Mouse (Mus musculus): ENCODE measurements around the gene Odaph. TPM values are rescaled to one million over a fixed set of nuclear protein-coding genes. Genes with fewer than 3 reads are reported as not detected.

Odaph gene
- polyA plus RNA-seq, 1 experiment from 2014 or later, result 0.29 TPM

DNA sequence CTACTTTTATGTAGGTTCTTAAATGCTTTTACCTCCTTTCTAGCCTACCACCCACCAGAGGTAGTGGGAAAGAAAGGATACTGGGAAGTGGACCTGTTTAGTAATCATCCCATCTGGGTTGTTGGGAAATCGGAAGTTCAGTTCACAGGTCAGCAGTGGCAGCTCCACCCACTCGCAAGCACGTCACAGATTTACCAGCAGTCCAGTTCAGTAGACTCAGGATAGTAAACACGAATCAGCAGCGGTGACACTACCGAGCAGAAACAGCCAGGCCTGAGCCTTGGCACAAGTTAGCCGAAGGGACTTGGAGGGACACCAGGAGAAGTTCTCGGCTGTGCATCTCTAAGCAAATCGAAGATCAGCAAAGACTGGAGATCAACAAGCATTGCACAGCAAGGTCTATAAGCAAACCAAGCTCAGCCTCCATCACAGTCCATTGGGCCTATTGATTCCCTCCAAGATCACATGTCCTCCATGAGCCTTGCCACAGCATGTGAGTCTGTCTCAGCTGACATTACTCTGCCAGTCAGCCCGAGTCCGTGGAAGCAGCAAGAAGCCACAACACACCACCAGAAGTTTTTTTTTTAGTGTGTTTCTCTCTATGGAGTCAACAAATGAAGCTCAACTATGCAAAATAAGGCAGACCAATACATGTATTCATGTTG is 6.0 kb upstream of the Odaph start:
- H3K4me1 ChIP-seq (ENCODE audit: control insufficient read depth, insufficient read depth, low read length), result no peaks in the 10 kb centered on the region
- no peak overlapping the region for H3K4me2 ChIP-seq (ENCODE audit: low read length)
- no peak for DNase-seq
- no peak overlapping the region for H3K27ac ChIP-seq (replicated peaks; ENCODE audit: low read depth, low read length)
- H3K9ac ChIP-seq (replicated peaks; ENCODE audit: low read length), result no peak overlapping the region
- no peak overlapping the region for H3K4me3 ChIP-seq (replicated peaks; ENCODE audit: low read depth, low read length)
- WGBS, result 94% methylated on average over 11 of the region's 11 CpGs
- H3K9me3 ChIP-seq (ENCODE audit: control insufficient read depth, low read length), result no peaks in the 10 kb centered on the region
- ATAC-seq (ENCODE audit: low FRiP score, low TSS enrichment), result no peak
- H3K27me3 ChIP-seq (ENCODE audit: control insufficient read depth, insufficient read depth, low read length), result no peaks in the 10 kb centered on the region
- no peaks in the 10 kb centered on the region for H3K36me3 ChIP-seq (ENCODE audit: control insufficient read depth, insufficient read depth, low read length)

DNA sequence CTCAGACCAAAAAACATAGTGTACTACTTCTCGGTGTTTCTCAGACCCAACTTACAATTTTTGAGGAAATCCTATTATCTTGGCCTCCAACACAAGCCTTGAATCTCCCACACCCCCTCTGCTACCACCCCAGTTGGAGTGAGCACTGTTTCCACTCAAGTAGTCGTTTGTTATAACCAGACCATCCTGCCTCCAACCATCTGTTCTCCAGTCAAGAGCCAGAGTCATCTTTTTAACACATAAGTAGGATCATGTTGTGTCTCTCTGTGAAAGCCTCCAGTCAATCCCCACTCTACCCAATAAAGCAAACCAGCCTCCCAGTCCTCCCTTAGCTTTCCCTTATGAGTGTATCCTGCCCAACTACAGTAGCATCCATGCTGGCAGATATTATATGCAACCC is 3.8 kb upstream of the Odaph start:
- ATAC-seq (ENCODE audit: low FRiP score, low TSS enrichment) (no peak), DNase-seq (no peak)
- Histone ChIP-seq H3K9me3 (ENCODE audit: control insufficient read depth, low read length) (no peaks in the 10 kb centered on the region), H3K27me3 (ENCODE audit: control insufficient read depth, insufficient read depth, low read length) (no peaks in the 10 kb centered on the region), H3K27ac (replicated peaks; ENCODE audit: low read depth, low read length) (no peak overlapping the region), H3K4me1 (ENCODE audit: control insufficient read depth, insufficient read depth, low read length) (no peaks in the 10 kb centered on the region), H3K9ac (replicated peaks; ENCODE audit: low read length) (no peak overlapping the region), H3K36me3 (ENCODE audit: control insufficient read depth, insufficient read depth, low read length) (no peaks in the 10 kb centered on the region), H3K4me2 (ENCODE audit: low read length) (no peak overlapping the region), H3K4me3 (replicated peaks; ENCODE audit: low read depth, low read length) (no peak overlapping the region)
- 86% methylated on average over 2 of the region's 2 CpGs for WGBS

DNA sequence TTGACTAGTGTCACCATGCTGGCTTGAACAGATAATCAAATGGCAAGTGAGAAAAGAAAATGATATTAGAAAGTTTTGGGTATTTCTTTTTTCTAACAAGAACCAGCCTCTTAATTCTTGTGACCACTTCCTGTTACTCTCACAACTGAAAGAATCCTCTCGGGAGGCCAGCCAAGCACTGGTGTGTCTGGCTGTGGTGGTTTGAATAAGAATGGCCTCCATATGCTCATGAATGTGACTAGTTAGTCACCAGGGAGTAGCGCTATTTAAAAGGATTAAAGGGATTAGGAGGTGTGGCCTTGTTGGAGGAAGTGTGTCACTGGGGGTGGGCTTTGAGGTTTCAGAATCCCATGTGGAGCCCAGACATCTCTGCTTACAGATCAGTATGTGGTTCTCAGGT is 1.6 kb upstream of the Odaph start:
- no peak overlapping the region for H3K4me2 ChIP-seq (ENCODE audit: low read length)
- DNase-seq (peak; percentile 41), ATAC-seq (ENCODE audit: low FRiP score, low TSS enrichment) (no peak)
- no peak overlapping the region for H3K27ac ChIP-seq (replicated peaks; ENCODE audit: low read depth, low read length)
- WGBS, result 22% methylated on average over 2 of the region's 2 CpGs
- H3K9ac ChIP-seq (replicated peaks; ENCODE audit: low read length), result no peak overlapping the region
- no peaks in the 10 kb centered on the region for H3K36me3 ChIP-seq (ENCODE audit: control insufficient read depth, insufficient read depth, low read length)
- H3K4me3 ChIP-seq (replicated peaks; ENCODE audit: low read depth, low read length), result no peak overlapping the region
- no peaks in the 10 kb centered on the region for H3K27me3 ChIP-seq (ENCODE audit: control insufficient read depth, insufficient read depth, low read length)
- no peaks in the 10 kb centered on the region for H3K9me3 ChIP-seq (ENCODE audit: control insufficient read depth, low read length)
- no peaks in the 10 kb centered on the region for H3K4me1 ChIP-seq (ENCODE audit: control insufficient read depth, insufficient read depth, low read length)

DNA sequence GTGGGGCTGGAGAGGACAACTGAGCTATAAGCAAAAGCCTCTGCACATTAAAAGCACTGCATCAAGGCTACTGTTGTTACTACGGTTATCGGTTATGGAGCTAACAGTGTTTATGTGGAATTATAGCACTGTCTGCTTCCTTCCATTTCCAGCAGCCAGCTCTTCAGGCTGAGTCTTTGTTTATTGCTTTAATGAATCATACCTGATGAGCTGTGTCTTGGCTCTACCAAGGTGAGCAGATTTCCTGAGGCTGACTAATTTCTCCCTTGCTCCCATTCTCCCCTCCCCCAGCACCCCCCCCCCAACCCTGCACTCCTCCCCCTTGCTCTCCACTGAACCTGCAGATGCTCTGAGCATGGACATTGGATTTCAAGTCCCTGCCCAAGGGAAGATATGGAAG is 524 bp downstream of the Odaph start:
- no peaks in the 10 kb centered on the region for H3K4me1 ChIP-seq (ENCODE audit: control insufficient read depth, insufficient read depth, low read length)
- H3K4me2 ChIP-seq (ENCODE audit: low read length), result no peak overlapping the region
- no peak overlapping the region for H3K9ac ChIP-seq (replicated peaks; ENCODE audit: low read length)
- 96% methylated on average over 2 of the region's 2 CpGs for WGBS
- ATAC-seq (ENCODE audit: low FRiP score, low TSS enrichment) (no peak), DNase-seq (no peak)
- no peak overlapping the region for H3K27ac ChIP-seq (replicated peaks; ENCODE audit: low read depth, low read length)
- no peaks in the 10 kb centered on the region for H3K36me3 ChIP-seq (ENCODE audit: control insufficient read depth, insufficient read depth, low read length)
- H3K27me3 ChIP-seq (ENCODE audit: control insufficient read depth, insufficient read depth, low read length), result no peaks in the 10 kb centered on the region
- no peak overlapping the region for H3K4me3 ChIP-seq (replicated peaks; ENCODE audit: low read depth, low read length)
- no peaks in the 10 kb centered on the region for H3K9me3 ChIP-seq (ENCODE audit: control insufficient read depth, low read length)

DNA sequence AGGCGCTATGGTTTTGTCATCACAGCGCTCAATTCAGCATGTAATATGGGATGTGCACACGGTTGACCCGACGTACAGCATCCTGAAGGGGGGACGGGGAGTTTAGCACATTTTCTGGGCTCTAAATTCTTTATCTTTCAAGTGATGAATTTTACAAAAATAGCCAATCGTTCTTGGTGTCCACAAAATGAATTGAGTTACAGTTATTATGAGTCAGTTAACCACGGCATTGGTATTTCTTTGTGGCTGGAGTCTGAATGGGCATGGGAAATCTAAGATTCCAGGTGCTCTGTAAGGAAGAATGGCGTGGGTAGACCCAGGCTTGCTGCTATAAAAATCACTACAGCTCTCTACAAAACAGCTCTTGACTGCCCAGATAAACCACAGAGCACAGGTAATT is 2.0 kb downstream of the Odaph start:
- WGBS, result 75% methylated on average over 9 of the region's 9 CpGs
- no peak overlapping the region for H3K4me3 ChIP-seq (replicated peaks; ENCODE audit: low read depth, low read length)
- ATAC-seq (ENCODE audit: low FRiP score, low TSS enrichment) (no peak), DNase-seq (peak; percentile 3)
- no peaks in the 10 kb centered on the region for H3K4me1 ChIP-seq (ENCODE audit: control insufficient read depth, insufficient read depth, low read length)
- no peaks in the 10 kb centered on the region for H3K27me3 ChIP-seq (ENCODE audit: control insufficient read depth, insufficient read depth, low read length)
- H3K4me2 ChIP-seq (ENCODE audit: low read length), result no peak overlapping the region
- no peaks in the 10 kb centered on the region for H3K9me3 ChIP-seq (ENCODE audit: control insufficient read depth, low read length)
- H3K9ac ChIP-seq (replicated peaks; ENCODE audit: low read length), result no peak overlapping the region
- H3K27ac ChIP-seq (replicated peaks; ENCODE audit: low read depth, low read length), result no peak overlapping the region
- H3K36me3 ChIP-seq (ENCODE audit: control insufficient read depth, insufficient read depth, low read length), result no peaks in the 10 kb centered on the region

GRCm38 (mm10) chr5:91991191-91991937 is 4.1 kb downstream of the Odaph start:
- DNase-seq (no peak), ATAC-seq (ENCODE audit: low FRiP score, low TSS enrichment) (no peak)
- H3K4me1 ChIP-seq (ENCODE audit: control insufficient read depth, insufficient read depth, low read length), result no peaks in the 10 kb centered on the region
- H3K9me3 ChIP-seq (ENCODE audit: control insufficient read depth, low read length), result no peaks in the 10 kb centered on the region
- no peaks in the 10 kb centered on the region for H3K27me3 ChIP-seq (ENCODE audit: control insufficient read depth, insufficient read depth, low read length)
- H3K4me3 ChIP-seq (replicated peaks; ENCODE audit: low read depth, low read length), result no peak overlapping the region
- WGBS, result 87% methylated on average over 6 of the region's 6 CpGs
- no peak overlapping the region for H3K4me2 ChIP-seq (ENCODE audit: low read length)
- H3K36me3 ChIP-seq (ENCODE audit: control insufficient read depth, insufficient read depth, low read length), result no peaks in the 10 kb centered on the region
- no peak overlapping the region for H3K9ac ChIP-seq (replicated peaks; ENCODE audit: low read length)
- H3K27ac ChIP-seq (replicated peaks; ENCODE audit: low read depth, low read length), result no peak overlapping the region

DNA sequence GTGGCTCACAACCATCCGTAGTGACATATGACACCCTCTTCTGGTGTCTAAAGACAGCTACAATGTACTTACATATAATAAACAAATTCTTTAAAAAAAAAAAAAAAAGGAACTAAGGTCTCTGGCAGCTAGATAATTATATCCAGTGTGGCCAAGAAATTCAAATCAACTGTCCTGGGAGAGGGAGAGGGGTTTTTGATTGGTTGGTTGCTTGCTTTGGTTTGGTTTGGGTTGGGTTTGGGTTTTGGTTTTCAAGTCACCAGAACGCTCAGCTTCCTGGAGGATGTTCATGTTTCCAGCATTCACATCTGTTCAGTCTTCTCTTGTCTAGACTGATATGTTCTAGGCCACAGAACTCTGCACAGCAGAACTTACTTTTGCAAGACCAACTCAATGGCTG is 5.8 kb downstream of the Odaph start:
- Histone ChIP-seq H3K9me3 (ENCODE audit: control insufficient read depth, low read length) (no peaks in the 10 kb centered on the region), H3K27ac (replicated peaks; ENCODE audit: low read depth, low read length) (no peak overlapping the region), H3K4me2 (ENCODE audit: low read length) (no peak overlapping the region), H3K4me1 (ENCODE audit: control insufficient read depth, insufficient read depth, low read length) (no peaks in the 10 kb centered on the region), H3K9ac (replicated peaks; ENCODE audit: low read length) (no peak overlapping the region), H3K27me3 (ENCODE audit: control insufficient read depth, insufficient read depth, low read length) (no peaks in the 10 kb centered on the region), H3K4me3 (replicated peaks; ENCODE audit: low read depth, low read length) (no peak overlapping the region), H3K36me3 (ENCODE audit: control insufficient read depth, insufficient read depth, low read length) (no peaks in the 10 kb centered on the region)
- DNase-seq, result no peak
- WGBS, result 90% methylated on average over 2 of the region's 2 CpGs
- ATAC-seq (ENCODE audit: low FRiP score, low TSS enrichment), result no peak

- DNase-seq, result no peak
- Histone ChIP-seq H3K4me3 (replicated peaks; ENCODE audit: low read depth, low read length) (no peak overlapping the region), H3K36me3 (ENCODE audit: control insufficient read depth, insufficient read depth, low read length) (no peaks in the 10 kb centered on the region), H3K27ac (replicated peaks; ENCODE audit: low read depth, low read length) (no peak overlapping the region), H3K27me3 (ENCODE audit: control insufficient read depth, insufficient read depth, low read length) (no peaks in the 10 kb centered on the region), H3K9ac (replicated peaks; ENCODE audit: low read length) (no peak overlapping the region), H3K4me2 (ENCODE audit: low read length) (no peak overlapping the region), H3K4me1 (ENCODE audit: control insufficient read depth, insufficient read depth, low read length) (no peaks in the 10 kb centered on the region), H3K9me3 (ENCODE audit: control insufficient read depth, low read length) (no peaks in the 10 kb centered on the region; the same call in 1 of the 2 replicates)
- no peak for ATAC-seq (ENCODE audit: low FRiP score, low TSS enrichment)
- 63% methylated on average over 13 of the region's 13 CpGs for WGBS
Measured at GRCm38 (mm10) chr5:91994546-91994945, 7.3 kb downstream of the Odaph start.

- 74% methylated on average over 2 of the region's 2 CpGs for WGBS
- DNase-seq (no peak), ATAC-seq (ENCODE audit: low FRiP score, low TSS enrichment) (no peak)
- Histone ChIP-seq H3K9ac (replicated peaks; ENCODE audit: low read length) (no peak overlapping the region), H3K9me3 (ENCODE audit: control insufficient read depth, low read length) (no peaks in the 10 kb centered on the region; the same call in 1 of the 2 replicates), H3K4me3 (replicated peaks; ENCODE audit: low read depth, low read length) (no peak overlapping the region), H3K36me3 (ENCODE audit: control insufficient read depth, insufficient read depth, low read length) (no peaks in the 10 kb centered on the region), H3K27ac (replicated peaks; ENCODE audit: low read depth, low read length) (no peak overlapping the region), H3K27me3 (ENCODE audit: control insufficient read depth, insufficient read depth, low read length) (no peaks in the 10 kb centered on the region), H3K4me1 (ENCODE audit: control insufficient read depth, insufficient read depth, low read length) (no peaks in the 10 kb centered on the region), H3K4me2 (ENCODE audit: low read length) (no peak overlapping the region)
Measured at GRCm38 (mm10) chr5:92000770-92001169, 13.5 kb downstream of the Odaph start.

All from midbrain, embryonic 14.5 days (tissue).